Mouse (Mus musculus) adrenal gland (tissue): ENCODE measurements at regions not wholly inside any gene's neighbourhood (a gene's known extent, or its start where the extent isn't known, plus 50 kb on each side); places are given as distances from the start of the nearest gene placed in this dataset.

Experiments used
- intact Hi-C: fragments of 180-260 bp; cut with DNase I; formaldehyde crosslinking; loops from one replicate; pipeline ENCODE4 v1.15.1; 2025

DNA sequence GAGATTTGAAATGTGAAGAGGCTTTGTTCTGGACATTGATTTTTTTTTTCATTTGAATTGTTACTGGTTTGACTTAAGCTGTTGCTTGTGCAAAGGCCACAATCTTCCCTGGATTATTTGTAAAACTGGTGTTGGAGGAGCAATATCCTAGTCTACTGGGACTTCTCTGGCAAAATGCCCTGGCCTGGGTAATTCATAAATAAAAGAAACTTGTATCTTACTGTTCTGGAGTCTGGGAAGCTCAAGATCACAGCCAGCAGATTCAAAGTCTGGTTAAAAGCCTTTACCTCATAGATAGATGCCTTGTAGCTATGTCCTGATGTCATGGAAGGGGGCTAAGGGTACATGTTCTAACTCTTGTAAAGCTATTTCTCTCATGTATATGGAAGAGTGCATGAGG is 177.7 kb upstream of the Cited2 start:
- intact Hi-C loops: no loop called here

- intact Hi-C loops: no loop called here
Observed at GRCm38 (mm10) chr10:17547986-17548385, 175.0 kb upstream of the Cited2 start.

DNA sequence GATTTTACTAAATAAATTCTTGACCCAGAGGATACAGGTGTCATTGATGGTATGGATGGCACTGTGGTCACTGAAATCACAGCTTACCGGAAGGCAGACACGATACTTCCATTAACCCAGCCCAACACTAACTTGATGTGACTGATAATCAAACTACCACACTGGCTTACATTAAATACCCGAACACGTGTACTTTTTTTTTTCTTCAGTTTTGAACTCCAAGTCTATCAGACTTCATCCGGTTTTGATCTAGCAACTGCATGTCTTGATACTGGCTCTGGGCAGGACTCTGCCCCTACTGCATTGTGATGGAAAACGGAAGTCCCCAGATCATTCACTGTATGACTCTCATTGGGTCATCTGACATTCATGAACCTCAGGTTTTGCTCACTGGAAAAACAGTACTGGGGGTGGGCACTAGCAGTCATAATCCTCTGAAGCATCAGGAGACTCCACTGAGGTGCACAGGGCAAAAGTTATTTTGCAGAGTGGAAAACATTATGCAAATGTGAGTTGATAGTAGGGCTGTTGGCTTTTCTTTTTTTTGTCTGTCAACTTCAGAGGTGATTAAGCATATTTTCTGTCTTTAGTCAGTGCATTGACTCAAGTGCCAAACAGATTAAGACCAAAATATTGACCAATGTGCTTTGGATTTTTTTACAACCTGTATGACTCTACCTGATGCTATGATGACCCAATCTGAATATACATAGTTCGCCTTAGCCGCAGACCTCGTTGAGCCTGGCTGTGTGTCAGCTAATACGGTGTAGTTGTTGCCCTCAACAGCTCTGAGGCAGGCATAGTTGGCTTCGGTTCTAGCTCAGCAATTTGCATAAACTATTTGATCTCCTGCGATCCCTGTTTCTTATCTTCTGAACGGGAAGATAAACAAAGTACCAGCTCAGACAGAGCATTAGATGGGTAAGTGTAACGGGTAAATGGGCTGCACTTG is 174.1 kb upstream of the Cited2 start:
- intact Hi-C loops: no loop called here

DNA sequence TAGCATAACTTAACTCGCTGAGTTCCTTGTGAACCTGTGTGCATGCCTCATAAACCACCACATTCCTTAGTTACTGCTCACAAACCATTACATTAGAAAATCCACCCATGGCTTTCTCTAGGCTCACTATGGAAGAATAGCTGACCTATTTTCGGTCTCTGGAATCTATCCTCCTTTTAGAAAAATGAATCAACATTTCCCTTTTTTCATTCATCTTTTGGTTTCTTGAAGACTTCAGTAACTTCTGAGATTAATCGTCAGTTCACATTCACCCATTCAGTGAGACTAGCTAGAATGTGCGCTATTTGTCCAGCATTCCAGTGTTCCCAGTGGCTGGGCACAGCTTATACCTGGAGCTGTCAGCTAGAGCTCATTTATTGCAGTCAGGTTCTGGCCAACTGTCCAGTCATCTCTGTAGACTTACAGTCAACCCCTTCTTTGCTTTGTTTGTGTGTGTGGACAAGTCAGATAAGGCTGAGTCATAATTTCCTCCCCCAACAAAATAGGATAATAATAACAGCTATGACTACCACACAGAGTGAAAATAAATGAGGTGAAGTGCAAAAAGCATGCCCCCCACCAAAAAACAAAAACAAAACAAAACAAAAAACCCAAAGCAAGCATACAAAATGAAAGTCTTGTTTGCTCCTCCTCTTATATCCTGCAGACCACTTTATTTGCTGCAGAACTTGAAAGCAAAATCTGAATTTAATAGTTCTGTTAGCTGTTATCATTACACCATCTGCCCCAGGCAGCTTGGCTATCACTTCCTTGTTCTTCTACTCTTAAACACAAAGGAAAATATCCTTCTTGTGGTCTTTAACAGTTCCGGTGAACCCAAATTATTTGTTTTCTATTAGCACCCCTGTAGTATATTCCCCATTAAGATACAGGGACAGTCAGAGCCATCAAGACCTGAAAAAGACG is 173.0 kb upstream of the Cited2 start:
- intact Hi-C loops: no loop called here

DNA sequence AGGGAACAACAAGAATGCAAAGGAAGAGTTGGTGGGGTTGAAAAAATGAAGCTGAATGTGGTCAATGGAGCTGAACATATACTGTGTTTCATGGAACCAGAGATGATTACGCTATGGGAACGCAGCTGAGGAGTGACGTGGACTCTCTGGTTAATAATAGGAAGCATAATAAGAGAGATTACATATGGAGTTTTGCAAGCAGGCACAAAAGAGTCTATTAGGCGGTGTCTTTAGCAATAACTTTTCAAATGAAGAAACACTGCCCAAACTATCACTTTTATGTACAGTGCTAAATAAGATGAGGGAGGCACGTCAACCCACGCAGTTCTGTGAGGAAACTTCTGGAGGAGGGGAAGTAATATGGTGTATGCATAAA is 172.4 kb upstream of the Cited2 start:
- intact Hi-C loops: no loop called here

GRCm38 (mm10) chr10:17551869-17552268 is 171.1 kb upstream of the Cited2 start:
- intact Hi-C loops: no loop called here

DNA sequence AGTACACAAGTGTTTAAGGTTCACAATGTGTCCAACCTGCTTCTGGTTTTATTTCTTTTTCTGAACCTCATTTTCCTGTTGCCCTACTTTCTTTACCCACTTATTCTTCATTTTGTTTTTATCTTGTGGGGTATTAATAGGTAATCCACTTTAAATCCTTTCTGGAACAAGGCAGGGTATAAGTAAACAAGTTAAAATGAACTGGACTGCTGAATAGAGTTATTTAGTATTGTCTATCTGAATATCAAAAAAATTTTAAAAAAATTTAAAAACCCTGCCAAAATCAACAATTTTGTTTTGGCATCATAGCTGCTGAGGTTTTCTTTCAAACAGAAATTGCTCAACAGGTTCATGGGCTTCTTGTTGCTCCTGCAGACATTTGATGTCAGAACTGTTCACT is 170.7 kb upstream of the Cited2 start:
- intact Hi-C loops: no loop called here

- intact Hi-C loops: no loop called here
Observed at GRCm38 (mm10) chr10:17556391-17556790, 166.6 kb upstream of the Cited2 start.

DNA sequence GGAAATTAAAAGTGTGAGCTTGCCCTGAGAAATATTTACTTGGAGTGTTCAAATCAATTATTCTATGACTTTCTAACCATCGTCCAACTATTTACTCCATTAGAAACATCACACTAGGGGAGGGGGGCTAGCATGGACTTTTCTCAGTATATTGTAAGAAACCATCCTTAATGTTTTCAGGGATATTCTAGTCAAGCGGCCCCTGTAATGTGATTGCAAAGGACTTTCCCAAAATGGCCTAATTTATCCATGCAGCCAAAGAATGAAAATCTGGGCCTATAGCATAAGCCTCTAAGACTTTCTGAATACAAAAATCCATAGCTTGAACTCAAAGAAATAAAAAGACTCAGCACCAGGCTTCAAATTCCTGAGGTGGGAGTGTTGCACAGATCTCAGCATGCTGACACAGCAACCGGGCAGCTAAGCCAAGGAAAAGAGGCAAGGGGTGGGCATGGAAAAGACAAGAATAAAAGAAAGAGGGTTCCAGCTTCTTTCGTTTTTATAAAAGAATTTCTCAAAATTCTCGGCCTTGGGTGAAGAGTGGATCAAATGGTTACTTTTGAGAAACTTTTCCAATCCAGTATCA is 163.6 kb upstream of the Cited2 start:
- intact Hi-C loops: no loop called here

DNA sequence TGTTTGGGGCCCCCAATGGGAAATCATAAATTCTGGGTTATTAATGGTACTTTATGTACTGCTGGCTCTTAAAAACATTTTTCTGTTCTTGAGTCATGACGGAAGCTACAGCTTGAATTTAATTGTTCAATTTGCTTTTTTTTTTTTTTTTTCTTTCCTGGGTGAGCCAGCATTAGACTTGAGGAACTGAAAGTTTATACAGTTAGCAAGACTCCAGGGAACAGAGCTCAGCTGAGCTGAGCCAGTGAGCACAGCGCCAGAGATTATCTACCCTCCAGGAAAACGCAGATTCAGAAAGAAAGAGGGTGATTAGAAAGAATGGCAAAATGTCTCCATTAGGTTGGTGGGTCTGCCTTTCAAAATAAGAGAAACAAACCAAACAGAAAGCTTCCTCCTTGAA is 163.0 kb upstream of the Cited2 start:
- intact Hi-C loops: no loop called here

DNA sequence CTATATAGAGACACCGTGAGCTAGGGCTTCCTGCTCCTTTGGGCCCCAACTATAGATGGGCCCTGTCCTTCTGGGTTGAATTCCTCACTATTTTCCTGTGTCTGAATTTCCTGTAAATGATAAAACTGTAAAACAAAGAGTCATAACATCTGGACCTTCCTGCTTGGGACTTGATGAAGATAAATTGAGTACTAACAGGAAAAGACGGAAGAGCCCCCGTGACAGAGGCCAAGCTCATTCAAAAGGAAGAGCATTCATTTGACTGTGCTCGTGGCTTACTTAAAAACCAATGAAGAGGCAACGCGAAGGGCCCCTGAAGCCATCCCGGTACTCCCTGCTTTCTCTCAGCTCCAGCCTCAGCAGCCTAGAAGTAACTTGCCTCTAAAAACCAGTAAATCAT is 161.6 kb upstream of the Cited2 start:
- intact Hi-C loops: no loop called here

- intact Hi-C loops: no loop called here
Observed at GRCm38 (mm10) chr10:17561977-17562376, 161.0 kb upstream of the Cited2 start.

DNA sequence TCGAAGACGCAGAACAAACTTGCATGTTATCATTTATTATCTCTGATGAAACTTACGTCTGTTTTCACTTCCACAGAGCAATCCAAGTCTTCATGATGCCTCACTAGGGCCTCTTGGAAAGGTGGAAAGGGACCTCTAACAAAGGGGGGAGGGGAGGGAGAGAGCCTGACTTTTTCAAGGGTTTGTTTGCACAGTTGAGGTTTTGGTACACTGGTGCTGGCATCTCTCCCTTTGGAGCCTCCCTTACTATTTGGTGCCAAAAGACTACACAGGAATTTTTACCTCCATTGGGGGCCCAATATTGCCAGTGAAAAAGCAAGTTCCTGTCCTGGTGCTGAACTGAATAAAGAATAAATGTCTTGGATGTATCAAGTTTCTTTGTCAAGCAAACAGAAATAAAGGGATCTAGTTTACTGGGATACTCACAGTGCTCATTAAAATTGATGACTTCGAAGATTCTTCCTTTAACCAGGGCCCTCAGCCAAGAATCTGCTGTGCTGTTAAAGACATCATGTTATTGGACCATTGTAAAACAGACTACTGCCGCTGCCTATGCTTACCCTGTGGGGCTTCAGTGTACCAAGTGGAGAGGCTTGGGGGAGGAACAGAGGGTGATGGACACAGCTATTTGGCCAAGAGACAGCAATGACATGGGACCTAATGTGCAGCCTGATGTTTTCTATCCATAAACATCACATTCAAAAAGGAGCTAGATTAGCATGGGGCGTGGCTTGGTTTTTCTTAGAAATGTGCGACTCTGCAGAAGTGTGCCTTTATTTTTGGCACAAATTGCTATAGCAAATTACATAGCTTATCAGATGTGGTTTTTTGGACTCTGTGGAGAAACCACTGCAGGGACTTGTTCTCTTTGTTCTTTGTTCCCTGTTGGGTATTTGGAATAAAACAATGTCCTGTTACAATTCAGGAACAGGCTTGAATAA is 160.3 kb upstream of the Cited2 start:
- intact Hi-C loops: no loop called here

DNA sequence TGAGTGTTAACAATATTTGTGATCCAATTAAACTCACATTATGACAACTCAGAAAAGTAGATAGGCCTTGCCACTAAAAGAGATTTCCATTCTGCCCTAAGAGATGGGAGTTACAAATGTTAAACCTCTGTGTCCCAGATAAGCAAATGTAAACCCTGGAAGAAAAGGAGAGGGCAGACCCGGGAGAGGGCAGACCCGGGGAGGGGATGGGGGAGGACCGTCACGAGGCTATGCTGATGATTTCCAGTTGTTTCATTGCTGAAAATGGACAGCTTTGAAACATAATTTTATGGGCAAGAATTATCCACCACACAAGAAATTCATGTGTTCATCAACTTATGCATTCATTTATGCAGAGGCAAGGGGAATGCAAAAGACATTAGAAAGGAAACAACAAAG is 159.7 kb upstream of the Cited2 start:
- intact Hi-C loops: no loop called here

DNA sequence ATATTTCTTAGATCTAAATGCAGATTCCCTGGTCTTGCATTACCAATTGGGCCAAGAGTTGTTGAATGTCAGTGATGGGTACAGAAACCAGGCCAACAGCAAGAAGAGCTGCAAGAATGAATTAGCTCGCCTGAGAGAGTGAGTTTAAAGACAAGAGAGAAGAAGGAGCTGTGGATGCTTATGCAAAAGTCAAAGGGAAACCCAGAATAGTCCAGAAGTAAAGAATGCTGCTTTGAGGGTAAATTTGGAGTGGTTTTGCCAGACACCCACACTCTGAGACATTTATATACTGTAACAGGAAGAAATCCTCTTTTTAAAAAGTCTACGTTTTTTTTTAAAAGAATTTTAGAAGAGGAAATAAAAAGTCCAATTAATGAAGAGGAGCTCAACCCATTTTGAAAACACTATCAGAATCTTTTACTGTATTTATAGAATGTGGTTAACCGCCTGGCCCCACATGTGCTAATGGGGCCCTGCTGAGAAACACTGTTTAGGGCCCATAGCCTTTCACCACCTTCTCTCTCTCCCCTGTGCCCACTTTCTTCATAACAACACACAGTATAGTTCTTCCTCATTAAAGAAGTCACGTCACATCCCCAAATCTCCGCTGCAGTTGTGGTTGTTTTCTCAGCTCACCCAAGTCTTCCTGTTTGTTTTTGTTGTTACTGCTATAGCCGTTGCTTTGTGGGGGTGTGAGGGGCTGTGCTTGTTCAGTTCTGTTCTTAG is 158.0 kb upstream of the Cited2 start:
- intact Hi-C loops: no loop called here

DNA sequence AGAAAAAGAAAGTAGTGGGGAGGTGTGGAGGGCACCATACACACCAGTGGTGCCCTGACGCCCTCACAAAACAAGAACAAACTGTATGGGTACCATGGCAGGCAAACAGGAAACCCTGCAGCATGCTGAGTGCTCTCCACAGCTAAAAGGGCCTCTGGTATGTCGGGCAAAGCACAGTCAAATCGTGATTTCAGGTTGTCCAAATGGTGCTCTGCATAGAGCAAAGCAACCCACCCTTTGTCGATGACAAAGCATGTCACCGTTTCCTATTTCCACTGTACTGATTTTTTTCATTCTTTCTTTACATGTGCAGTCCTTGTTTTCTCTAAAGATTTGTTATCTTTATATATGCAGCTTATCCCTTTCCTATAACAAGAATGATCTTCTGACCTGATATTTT is 156.0 kb upstream of the Cited2 start:
- intact Hi-C loops: no loop called here

- intact Hi-C loops: no loop called here
Observed at GRCm38 (mm10) chr10:17567631-17568030, 155.4 kb upstream of the Cited2 start.

DNA sequence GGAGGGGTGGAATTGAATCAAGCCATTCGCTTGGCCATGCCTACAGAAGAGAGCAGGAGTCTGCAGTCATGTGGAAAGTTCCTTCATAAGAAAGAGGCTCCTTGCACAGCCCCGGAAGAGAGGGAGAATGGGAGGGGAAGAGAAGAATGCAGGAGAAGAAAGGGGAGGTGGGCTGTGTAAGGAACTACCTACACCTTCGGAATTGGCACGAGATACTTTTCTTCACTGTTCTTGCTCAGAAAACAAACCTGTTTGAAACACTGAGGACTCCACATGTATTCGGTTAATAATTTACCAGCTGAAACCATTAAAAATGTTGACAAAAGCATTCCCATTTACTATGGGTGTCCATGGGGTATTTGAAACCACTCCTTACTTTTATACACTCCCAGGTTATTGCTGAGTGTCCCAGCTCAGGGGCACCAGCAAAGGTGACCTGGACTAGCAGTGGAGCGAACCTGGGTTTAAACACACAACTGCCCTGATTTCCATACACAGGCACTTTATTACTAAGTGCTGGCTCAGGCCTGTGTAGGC is 153.4 kb upstream of the Cited2 start:
- intact Hi-C loops: no loop called here

DNA sequence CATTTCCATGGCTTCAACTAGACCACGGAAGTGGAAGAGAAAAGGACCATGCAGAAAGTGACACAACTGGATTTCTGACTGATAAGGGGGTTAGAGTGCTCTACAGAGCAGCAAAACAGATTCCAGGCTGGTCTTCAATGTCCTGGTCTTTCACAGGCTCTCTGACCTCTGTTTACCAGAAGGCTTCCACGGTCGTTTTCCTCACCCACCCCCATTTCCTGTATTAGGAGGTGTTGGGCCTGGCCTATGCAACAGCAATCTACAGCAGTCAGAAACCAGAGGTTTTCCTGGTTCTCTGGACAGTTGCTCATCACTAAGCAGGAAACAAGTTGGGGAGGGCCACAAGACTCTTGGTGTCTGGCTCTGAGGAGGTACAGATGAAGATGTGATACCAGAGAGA is 148.1 kb upstream of the Cited2 start:
- intact Hi-C loops: no loop called here
